Mouse (Mus musculus): ENCODE data around the gene Gm20708.

Gm20708 gene

GRCm38 (mm10) chr11:117858392-117858791 lies 48.9 kb downstream of the Gm20708 start:
- in situ Hi-C loops (cut with MboI, MseI) = no loop called here

GRCm38 (mm10) chr11:117860601-117861000 lies 51.1 kb downstream of the Gm20708 start, which contains the start of gene Tmem235:
TSS of gene Tmem235 (plus strand) at chr11:117860752.
- in situ Hi-C loops (cut with MboI, MseI) = no loop called here

GRCm38 (mm10) chr11:117863174-117863856 lies 53.8 kb downstream of the Gm20708 start:
- in situ Hi-C loops (cut with MboI, MseI) = no loop called here

- in situ Hi-C loops (cut with MboI, MseI) = loop anchor here in 1 of 2 experiments (5.0 kb wide), 1 partner anchor 157 kb away; no protein-coding TSS in a partner anchor
Measured at GRCm38 (mm10) chr11:117864805-117865204, 55.3 kb downstream of the Gm20708 start.

GRCm38 (mm10) chr11:117865988-117866387 lies 56.5 kb downstream of the Gm20708 start:
- in situ Hi-C loops (cut with MboI, MseI) = loop anchor here in 1 of 2 experiments (5.0 kb wide), 1 partner anchor 156 kb away; no protein-coding TSS in a partner anchor

- in situ Hi-C loops (cut with MboI, MseI) = loop anchor here (5.0 kb wide), 2 partner anchors 96 to 216 kb away; no protein-coding TSS in a partner anchor
Measured at GRCm38 (mm10) chr11:117870688-117871365, 61.4 kb downstream of the Gm20708 start.

GRCm38 (mm10) chr11:117871376-117871775 lies 61.9 kb downstream of the Gm20708 start:
- in situ Hi-C loops (cut with MboI, MseI) = loop anchor here (5.0 kb wide), 2 partner anchors 96 to 216 kb away; no protein-coding TSS in a partner anchor

GRCm38 (mm10) chr11:117871911-117872584 lies 62.6 kb downstream of the Gm20708 start:
- in situ Hi-C loops (cut with MboI, MseI) = loop anchor here (5.0 kb wide), 2 partner anchors 95 to 215 kb away; no protein-coding TSS in a partner anchor

GRCm38 (mm10) chr11:117872861-117873608 lies 63.6 kb downstream of the Gm20708 start, which contains the start of gene Tha1:
TSS of gene Tha1 (minus strand) at chr11:117873481.
- in situ Hi-C loops (cut with MboI, MseI) = loop anchor here (5.0 kb wide), 2 partner anchors 94 to 214 kb away; no protein-coding TSS in a partner anchor

- in situ Hi-C loops (cut with MboI, MseI) = loop anchor here (5.0 kb wide), 2 partner anchors 93 to 213 kb away; no protein-coding TSS in a partner anchor
Measured at GRCm38 (mm10) chr11:117874419-117874818, 65.0 kb downstream of the Gm20708 start.

- in situ Hi-C loops (cut with MboI, MseI) = no loop called here
Measured at GRCm38 (mm10) chr11:117875681-117876080, 66.2 kb downstream of the Gm20708 start.

GRCm38 (mm10) chr11:117877917-117878745 lies 68.7 kb downstream of the Gm20708 start:
- in situ Hi-C loops (cut with MboI, MseI) = no loop called here

GRCm38 (mm10) chr11:117878892-117879291 lies 69.4 kb downstream of the Gm20708 start:
- in situ Hi-C loops (cut with MboI, MseI) = no loop called here

- in situ Hi-C loops (cut with MboI, MseI) = no loop called here
Measured at GRCm38 (mm10) chr11:117879676-117880075, 70.2 kb downstream of the Gm20708 start.

GRCm38 (mm10) chr11:117880336-117880976 lies 71.0 kb downstream of the Gm20708 start:
- in situ Hi-C loops (cut with MboI, MseI) = no loop called here

- in situ Hi-C loops (cut with MboI, MseI) = no loop called here
Measured at GRCm38 (mm10) chr11:117880977-117881358, 71.5 kb downstream of the Gm20708 start.

- in situ Hi-C loops (cut with MboI, MseI) = no loop called here
Measured at GRCm38 (mm10) chr11:117881787-117882186, 72.3 kb downstream of the Gm20708 start.

GRCm38 (mm10) chr11:117882208-117882607 lies 72.7 kb downstream of the Gm20708 start:
- in situ Hi-C loops (cut with MboI, MseI) = no loop called here

GRCm38 (mm10) chr11:117886000-117886399 lies 76.5 kb downstream of the Gm20708 start:
- in situ Hi-C loops (cut with MboI, MseI) = no loop called here
